Mouse (Mus musculus) erythroblast, embryonic 14.5 days (primary cell): ENCODE data around the gene Mamdc4.

Experiments used
- GATA1 ChIP-seq: IDR thresholded peaks from 2 replicates; pipeline ENCODE4 v1.6.1; 2012; ENCODE audit warnings: low read length, inconsistent platforms, mixed read lengths
- TAL1 ChIP-seq: IDR thresholded peaks from 3 replicates; pipeline ENCODE4 v1.6.1; 2012; ENCODE audit warnings: low read length, inconsistent platforms, mixed read lengths

DNA sequence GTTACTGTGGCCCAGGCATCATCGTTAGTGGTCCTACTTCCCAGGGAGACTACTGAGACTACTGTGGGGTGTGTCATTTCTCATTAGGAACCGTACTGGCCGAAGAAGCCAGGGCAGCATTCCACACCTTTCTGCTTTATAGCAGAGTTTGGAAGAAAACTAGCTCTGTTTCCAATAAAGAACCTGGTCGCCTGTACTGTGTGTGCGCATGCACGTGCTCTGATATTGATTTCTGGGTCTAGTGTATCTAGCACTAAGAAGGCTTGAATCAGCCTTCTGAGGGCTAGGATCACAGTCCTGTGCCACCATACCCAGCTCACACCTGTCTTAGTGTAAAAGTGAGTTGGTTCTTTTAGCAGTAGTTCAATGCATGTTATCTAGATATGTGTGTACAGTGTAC, 15.9 kb downstream of the Mamdc4 start:
- TF ChIP-seq TAL1 (no peak), GATA1 (no peak)
